Mouse (Mus musculus) heart, embryonic 14.5 days (tissue): ENCODE measurements at regions not wholly inside any gene's neighbourhood (a gene's known extent, or its start where the extent isn't known, plus 50 kb on each side); places are given as distances from the start of the nearest gene placed in this dataset.

ENCODE experiments used
- ATAC-seq: fragments of 200-750 bp; cut with Nextera tagmentation; 2 replicates; pipeline ENCODE4 v1.8.0; 2017; ENCODE audit warnings: low read depth, moderate TSS enrichment; ENCODE audit not compliant: insufficient number of reproducible peaks, insufficient read depth, low FRiP score
- H3K27ac ChIP-seq, 2 experiments: fragments of 200-500 bp in 1 of 2; fragments of 300-500 bp in 1 of 2; sonication (generic) in 1 of 2; replicated peaks in 1 of 2; 2 replicates each; pipeline ENCODE4 v1.5.1; 2012 to 2014; ENCODE audit warnings: low read depth in 2 of 2, low read length in 2 of 2, control low read depth in 1 of 2, mild to moderate bottlenecking in 1 of 2, mixed read lengths in 1 of 2; ENCODE audit not compliant: control insufficient read depth in 1 of 2, insufficient read depth in 1 of 2
- H3K27me3 ChIP-seq: fragments of 300-500 bp; sonication (generic); 2 replicates; pipeline ENCODE4 v1.6.1; 2014; ENCODE audit warnings: mild to moderate bottlenecking, low read length, control low read depth; ENCODE audit not compliant: control insufficient read depth, insufficient read depth
- H3K36me3 ChIP-seq: fragments of 300-500 bp; sonication (generic); 2 replicates; pipeline ENCODE4 v1.6.1; 2014; ENCODE audit warnings: mild to moderate bottlenecking, control low read depth, low read length, mixed read lengths; ENCODE audit not compliant: control insufficient read depth, insufficient read depth
- H3K4me1 ChIP-seq, 2 experiments: fragments of 200-500 bp in 1 of 2; fragments of 300-500 bp in 1 of 2; sonication (generic) in 1 of 2; 2 replicates each; pipeline ENCODE4 v1.6.1; 2012 to 2014; ENCODE audit warnings: low read length in 2 of 2, control low read depth in 1 of 2, mixed read lengths in 1 of 2; ENCODE audit not compliant: control insufficient read depth in 2 of 2, insufficient read depth in 2 of 2
- H3K4me2 ChIP-seq: fragments of 300-500 bp; sonication (generic); 2 replicates; pipeline ENCODE4 v1.6.1; 2014; ENCODE audit warnings: mild to moderate bottlenecking, low read length
- H3K4me3 ChIP-seq, 2 experiments: fragments of 200-500 bp in 1 of 2; fragments of 300-500 bp in 1 of 2; sonication (generic) in 1 of 2; 2 replicates each; pipeline ENCODE4 v1.5.1; 2012 to 2014; ENCODE audit warnings: low read length in 2 of 2, mild to moderate bottlenecking in 2 of 2, control low read depth in 1 of 2, low read depth in 1 of 2, moderate library complexity in 1 of 2; ENCODE audit not compliant: control insufficient read depth in 1 of 2, insufficient read depth in 1 of 2
- H3K9ac ChIP-seq: fragments of 300-500 bp; sonication (generic); 2 replicates; pipeline ENCODE4 v1.6.1; 2014; ENCODE audit warnings: mild to moderate bottlenecking, low read length
- H3K9me3 ChIP-seq: fragments of 300-500 bp; sonication (generic); 2 replicates; pipeline ENCODE4 v1.6.1; 2016; ENCODE audit warnings: low read length, control low read depth; ENCODE audit not compliant: control insufficient read depth
- whole genome bisulfite sequencing: fragments of 180-500 bp; shearing (Covaris S2); extraction: QIAGEN DNeasy Blood & Tissue Kit; methylation state at CpG from one replicate; pipeline ENCODE4 v1.1.7; 2014; 5-methylcytosine and 5-hydroxymethylcytosine counted together

DNA sequence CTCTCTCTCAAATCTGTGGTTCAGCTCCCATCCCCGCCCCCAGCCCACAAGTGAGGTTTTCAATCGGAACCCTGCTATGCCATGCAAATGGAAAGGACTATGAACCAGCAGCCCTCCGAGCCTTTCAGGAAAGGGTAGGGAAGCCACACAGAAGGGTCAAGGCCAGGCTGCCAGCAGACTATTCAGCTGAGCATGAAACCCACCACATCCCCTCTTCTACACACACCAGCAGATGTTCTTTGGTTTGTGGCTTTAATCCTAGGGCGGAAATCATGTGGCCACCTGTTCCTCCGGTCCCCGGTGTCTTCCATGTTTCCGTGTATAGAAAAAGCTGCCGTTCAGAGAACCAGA lies 240.6 kb downstream of the Lrfn2 start:
- no peak overlapping the region for H3K4me3 ChIP-seq
- no peak overlapping the region for H3K9ac ChIP-seq
- peaks cover 6 to 14% of the 10 kb centered on the region in 2 experiments for H3K4me1 ChIP-seq
- H3K4me2 ChIP-seq, result no peak overlapping the region
- 67% methylated on average over 8 of the region's 8 CpGs for WGBS
- H3K9me3 ChIP-seq, result no peaks in the 10 kb centered on the region
- no peaks in the 10 kb centered on the region for H3K36me3 ChIP-seq
- no peak overlapping the region for H3K27ac ChIP-seq
- ATAC-seq, result no peak
- H3K27me3 ChIP-seq, result peaks cover 66% of the 10 kb centered on the region

DNA sequence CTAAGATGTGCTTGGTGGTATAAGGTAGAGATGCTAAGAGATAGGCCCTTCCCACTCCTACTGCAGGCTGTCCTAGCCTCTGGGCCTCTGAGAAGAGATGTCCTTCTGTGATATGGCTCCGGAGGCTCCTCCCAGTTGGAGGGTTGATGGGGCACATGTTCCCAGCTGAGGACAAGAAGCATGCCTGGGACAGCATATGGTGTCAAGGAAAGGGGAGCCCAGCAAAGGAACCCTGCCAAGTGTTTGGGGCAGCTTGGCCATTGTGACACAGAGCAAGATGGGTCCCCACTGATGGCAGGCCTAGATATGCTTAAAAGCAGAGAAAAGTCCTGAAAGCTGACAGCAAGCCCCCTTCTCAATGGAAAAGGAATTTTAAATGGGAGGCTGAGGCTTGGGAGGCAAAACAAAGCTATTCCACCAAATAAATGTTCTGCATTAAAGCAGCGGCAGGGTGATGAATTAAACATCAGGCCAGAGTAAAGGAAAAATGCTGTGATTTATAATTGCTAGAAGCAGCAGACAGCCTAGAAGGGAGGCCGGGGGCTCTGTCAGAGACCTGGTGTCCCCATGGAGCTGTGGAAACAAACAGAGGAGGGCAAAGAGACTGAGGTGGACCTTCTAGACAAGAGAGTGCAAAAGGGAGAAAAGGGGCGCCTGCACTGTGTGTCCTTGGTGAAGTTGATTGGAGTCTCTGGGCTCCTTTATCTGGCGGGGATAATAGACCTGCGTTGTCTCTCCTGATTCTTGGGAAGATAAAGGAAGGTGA lies 246.0 kb downstream of the Lrfn2 start:
- no peaks in the 10 kb centered on the region for H3K9me3 ChIP-seq
- H3K27me3 ChIP-seq, result peaks cover 74% of the 10 kb centered on the region
- H3K27ac ChIP-seq, result no peak overlapping the region
- no peak overlapping the region for H3K4me2 ChIP-seq
- 58% methylated on average over 6 of the region's 6 CpGs for WGBS
- no peaks in the 10 kb centered on the region for H3K4me1 ChIP-seq
- no peak overlapping the region for H3K9ac ChIP-seq
- ATAC-seq, result no peak
- H3K36me3 ChIP-seq, result no peaks in the 10 kb centered on the region
- H3K4me3 ChIP-seq, result no peak overlapping the region

DNA sequence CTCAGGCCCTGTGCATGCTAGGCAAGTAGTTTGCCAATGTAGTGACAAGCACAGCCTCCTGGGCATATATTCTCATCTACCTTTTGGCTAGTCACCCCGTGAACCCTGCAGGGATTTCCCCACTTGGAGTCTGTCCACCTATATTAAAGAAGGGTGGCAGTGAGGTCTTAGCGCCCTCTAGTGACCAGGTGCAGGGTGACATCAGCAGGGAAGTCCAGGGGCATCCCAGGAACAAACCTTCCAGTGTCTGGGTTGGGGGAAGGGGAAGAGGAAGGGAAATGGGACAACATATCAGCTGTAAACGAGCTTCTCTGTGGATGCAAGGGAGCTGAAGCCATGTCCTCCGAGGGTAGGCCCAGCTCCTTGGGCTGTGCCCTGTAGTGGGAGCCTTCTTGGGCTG lies 245.7 kb upstream of the Mocs1 start:
- 11% methylated on average over 4 of the region's 4 CpGs for WGBS
- Histone ChIP-seq H3K27me3 (peaks cover 54% of the 10 kb centered on the region), H3K36me3 (no peaks in the 10 kb centered on the region)

DNA sequence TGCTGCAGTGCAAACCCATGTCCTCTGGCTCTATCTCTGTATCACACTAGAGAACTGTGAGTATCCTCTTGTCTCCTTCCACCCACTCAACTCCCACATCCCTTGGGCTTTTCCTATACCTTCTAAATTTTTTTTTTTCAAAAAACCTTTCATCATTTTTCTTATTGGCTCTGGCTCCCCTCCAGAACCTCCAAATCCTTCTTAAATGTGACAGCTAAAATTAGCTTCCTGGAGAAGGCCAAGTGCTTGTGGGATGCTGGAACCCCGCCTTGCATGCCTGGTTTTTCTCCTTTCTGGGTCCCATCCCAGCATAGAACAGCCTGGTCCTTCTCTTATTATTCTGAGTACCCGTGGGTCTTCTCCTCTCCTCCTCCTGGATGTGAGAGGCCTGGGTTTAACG lies 244.2 kb upstream of the Mocs1 start:
- no peaks in the 10 kb centered on the region for H3K4me1 ChIP-seq
- H3K9ac ChIP-seq, result no peak overlapping the region
- H3K36me3 ChIP-seq, result no peaks in the 10 kb centered on the region
- no peaks in the 10 kb centered on the region for H3K9me3 ChIP-seq
- WGBS, result 56% methylated on average over 3 of the region's 3 CpGs
- H3K4me2 ChIP-seq, result no peak overlapping the region
- H3K27me3 ChIP-seq, result peaks cover 48% of the 10 kb centered on the region
- H3K27ac ChIP-seq, result no peak overlapping the region
- no peak overlapping the region for H3K4me3 ChIP-seq
- ATAC-seq, result no peak

More for the DNA sequence above, 245.7 kb upstream of the Mocs1 start:
- Histone ChIP-seq H3K4me1 (no peaks in the 10 kb centered on the region), H3K27ac (no peak overlapping the region), H3K4me3 (no peak overlapping the region), H3K9me3 (no peaks in the 10 kb centered on the region), H3K4me2 (no peak overlapping the region), H3K9ac (no peak overlapping the region)
- no peak for ATAC-seq

DNA sequence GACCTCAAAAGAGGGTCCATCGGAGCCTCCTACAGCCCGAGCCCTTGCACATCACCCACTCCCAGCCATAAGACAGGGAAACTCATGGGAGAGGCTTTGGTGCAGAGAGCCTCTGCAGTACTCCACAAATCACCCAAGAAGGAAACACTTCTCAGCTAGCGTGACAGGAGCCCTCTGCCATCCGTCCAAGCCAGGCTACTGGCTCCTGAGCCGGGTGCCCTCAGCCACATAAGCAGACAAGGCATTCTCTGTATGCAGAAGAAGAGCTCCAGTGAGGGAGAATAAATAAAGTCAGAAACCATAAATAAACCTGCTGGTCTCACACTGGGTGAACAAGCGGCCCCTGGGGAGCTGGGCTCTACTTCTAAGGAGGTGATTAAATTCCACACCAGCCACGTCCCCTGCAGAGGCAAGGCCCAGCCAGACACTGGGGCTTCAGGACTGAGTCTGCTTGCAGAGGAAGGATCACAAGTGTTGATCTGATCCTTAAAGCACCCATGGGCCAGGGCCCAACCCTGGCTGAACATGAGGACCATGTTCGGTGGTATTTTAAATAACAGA lies 243.0 kb upstream of the Mocs1 start:
- Histone ChIP-seq H3K27ac (no peak overlapping the region), H3K4me2 (no peak overlapping the region), H3K36me3 (no peaks in the 10 kb centered on the region), H3K9ac (no peak overlapping the region), H3K27me3 (peaks cover 43% of the 10 kb centered on the region), H3K4me3 (no peak overlapping the region), H3K4me1 (no peaks in the 10 kb centered on the region), H3K9me3 (no peaks in the 10 kb centered on the region)
- WGBS, result 43% methylated on average over 8 of the region's 8 CpGs
- ATAC-seq, result no peak

DNA sequence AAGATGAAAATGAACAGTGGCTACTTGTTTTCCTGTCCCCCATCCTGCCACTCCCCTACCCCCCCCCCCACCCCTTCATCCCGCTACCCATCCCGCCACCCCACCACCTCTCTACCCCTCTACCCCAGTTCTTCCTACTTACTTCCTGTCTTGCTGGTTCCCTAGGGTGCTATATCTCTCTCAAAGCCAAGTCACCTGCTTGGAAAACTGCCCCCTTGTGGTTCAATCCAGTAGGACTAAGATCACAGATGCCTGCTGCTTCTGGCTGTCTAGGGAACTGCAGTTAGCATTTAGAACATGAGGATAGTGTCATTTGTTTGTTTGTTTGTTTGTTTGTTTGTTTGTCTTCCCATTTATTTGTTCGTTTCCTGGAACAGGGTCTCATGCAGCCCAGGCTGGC lies 238.4 kb upstream of the Mocs1 start:
- H3K9ac ChIP-seq, result no peak overlapping the region
- no peak overlapping the region for H3K4me2 ChIP-seq
- no peaks in the 10 kb centered on the region for H3K4me1 ChIP-seq
- no peaks in the 10 kb centered on the region for H3K36me3 ChIP-seq
- no peak overlapping the region for H3K4me3 ChIP-seq
- 45% methylated on average over 3 of the region's 3 CpGs for WGBS
- H3K27me3 ChIP-seq, result peaks cover 3% of the 10 kb centered on the region; the same call in 1 of the 2 replicates
- H3K9me3 ChIP-seq, result no peaks in the 10 kb centered on the region; the same call in 1 of the 2 replicates
- H3K27ac ChIP-seq, result no peak overlapping the region
- ATAC-seq, result no peak

DNA sequence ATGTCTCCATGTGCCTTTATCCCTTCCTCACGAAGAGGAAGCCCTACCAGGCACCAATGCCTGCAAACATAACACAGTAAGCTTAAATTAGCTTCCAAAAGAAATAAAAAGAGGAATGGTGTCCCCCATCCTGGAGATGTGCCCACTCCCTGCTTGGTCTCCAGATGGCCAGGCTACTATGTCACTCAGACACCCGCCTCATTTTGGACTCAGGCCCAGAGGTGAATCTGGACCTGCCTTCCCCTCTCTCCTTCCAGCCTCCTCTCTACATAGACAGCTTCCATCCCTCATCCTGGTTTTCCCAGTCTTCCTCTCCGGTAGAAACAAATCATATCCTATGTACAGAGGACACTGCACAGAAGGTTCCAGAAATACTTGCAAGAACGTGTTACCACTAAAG lies 237.8 kb upstream of the Mocs1 start:
- H3K27me3 ChIP-seq, result 0 out of 2 replicates have a peak, but pooled peaks cover 3% of the 10 kb centered on the region
- no peaks in the 10 kb centered on the region for H3K4me1 ChIP-seq
- H3K4me3 ChIP-seq, result no peak overlapping the region
- no peak overlapping the region for H3K4me2 ChIP-seq
- ATAC-seq, result no peak
- H3K9me3 ChIP-seq, result no peaks in the 10 kb centered on the region; the same call in 1 of the 2 replicates
- 61% methylated on average over 4 of the region's 4 CpGs for WGBS
- H3K36me3 ChIP-seq, result no peaks in the 10 kb centered on the region
- no peak overlapping the region for H3K27ac ChIP-seq
- H3K9ac ChIP-seq, result no peak overlapping the region
